Mouse (Mus musculus) left cerebral cortex, adult 6 months (tissue): Measurements from ENCODE around the gene Meaf6. TPM values are rescaled to one million over a fixed set of nuclear protein-coding genes. Genes with fewer than 3 reads are reported as not detected.

Experiments used
- long read RNA-seq, 2 experiments: library from polyadenylated mRNA; unstranded; transcript quantifications; one replicate each; pipeline ENCODE4 v2.0.0; 2019 to 2020
- polyA plus RNA-seq: library from polyadenylated mRNA; unstranded; fragments of <200 nt; fragmentation: Nextera tagmentation; gene quantifications from 2 replicates; pipeline ENCODE4 v1.2.3, GENCODE M21; 2021

Gene Meaf6
- polyA plus RNA-seq = 153 and 165 TPM in 2 replicates
- long read RNA-seq, experiment 1, full-length matches to known transcripts = 242 of 346 reads
- long read RNA-seq, experiment 1, partial matches to known transcripts = 16 of 346 reads
- long read RNA-seq, experiment 1, other reads (novel, unspliced or antisense) = 88 of 346 reads
- long read RNA-seq, experiment 2, transcript Meaf6-202 (8 exons, 667 nt) = major isoform, 62 of 119 reads
- long read RNA-seq, experiment 2, transcript Meaf6-201 (6 exons, 872 nt) = minor isoform, 8 of 119 reads
- long read RNA-seq, experiment 2, transcript Meaf6-208 (8 exons, 1,054 nt) = minor isoform, 6 of 119 reads
- long read RNA-seq, experiment 2, partial matches to known transcripts = 5 of 119 reads
- long read RNA-seq, experiment 2, other reads (novel, unspliced or antisense) = 38 of 119 reads

DNA sequence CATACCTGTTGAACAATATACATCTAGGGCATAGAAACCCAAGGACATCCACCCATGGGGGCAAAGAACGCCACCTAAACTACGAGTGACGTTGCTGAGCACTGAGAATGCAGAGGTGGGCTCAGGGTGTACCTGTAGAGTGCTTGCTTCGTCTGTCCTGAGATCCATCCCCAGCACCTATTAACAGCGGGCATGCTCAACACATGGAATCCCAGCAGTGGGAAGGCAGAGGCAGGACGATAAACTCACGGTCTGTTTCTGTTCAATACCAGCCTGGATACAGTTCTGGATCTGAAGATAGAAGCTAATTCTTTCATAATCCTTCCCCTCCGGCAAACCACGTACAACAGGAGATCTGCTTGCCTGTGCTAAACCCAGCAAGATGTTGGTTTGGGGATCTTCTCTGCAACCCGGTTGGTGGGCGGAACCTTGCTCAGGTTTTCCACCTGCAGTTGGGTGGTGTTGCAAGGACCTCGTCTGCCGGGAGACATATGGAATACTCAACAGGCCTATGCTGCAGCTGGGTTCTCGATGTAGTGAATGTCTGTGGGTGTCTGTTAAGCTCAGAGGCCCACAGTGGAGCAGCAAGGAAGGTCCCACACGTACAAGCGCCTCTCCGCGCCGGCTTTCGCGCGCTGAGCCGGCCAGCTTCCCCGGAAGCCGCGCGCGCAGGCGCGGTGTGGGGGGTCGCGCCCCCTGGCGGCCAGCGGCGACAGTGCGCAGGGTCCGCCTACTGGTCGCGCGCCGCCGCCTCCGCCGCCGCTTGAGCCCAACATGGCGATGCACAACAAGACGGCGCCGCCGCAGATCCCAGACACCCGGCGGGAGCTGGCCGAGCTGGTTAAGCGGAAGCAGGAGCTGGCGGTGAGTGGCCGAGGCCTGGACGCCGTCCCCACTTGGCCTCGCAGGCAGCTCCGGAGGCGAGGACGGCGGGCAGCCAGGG is at the start of gene Meaf6:
TSS of gene Meaf6 (plus strand) at position 732 of the 943 bp plus-strand sequence.

DNA sequence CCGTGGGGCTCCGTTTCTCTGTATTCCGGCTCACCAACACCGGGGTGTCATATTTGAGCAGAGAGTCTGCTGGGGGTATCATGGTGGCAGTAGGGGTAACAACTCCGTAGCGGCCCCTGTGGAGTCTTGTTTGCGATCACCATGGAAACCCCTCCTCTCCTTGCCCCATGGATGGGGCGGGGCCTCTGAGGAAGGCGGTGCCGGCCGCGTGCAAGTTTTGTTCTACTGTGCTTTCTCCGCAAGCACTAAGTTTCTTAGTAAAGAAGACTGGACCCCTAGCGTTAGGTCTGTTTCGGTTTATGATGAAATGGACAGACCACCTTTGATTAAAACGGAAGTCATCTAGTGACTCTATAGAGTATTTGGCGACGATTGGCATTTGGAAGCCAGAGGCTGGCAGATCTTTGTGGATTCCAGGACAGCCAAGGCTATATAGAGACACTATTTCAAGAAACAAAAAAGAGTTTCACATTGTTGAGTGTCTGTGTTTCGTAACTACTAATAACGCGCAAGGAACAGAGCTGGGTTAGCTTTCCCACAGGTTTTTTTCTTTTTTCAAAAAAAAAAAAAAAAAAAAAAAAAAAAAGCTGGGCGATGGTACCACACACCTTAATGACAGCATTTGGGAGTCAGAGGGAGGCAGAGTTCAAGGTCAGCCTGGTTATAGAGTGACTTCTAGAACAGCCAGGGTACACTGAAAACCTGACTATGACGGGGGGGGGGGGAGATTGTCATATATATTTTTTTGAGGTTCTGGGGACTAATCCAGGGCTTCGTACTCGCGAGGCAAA is 19.2 kb upstream of the Meaf6 start, which contains the start of gene Dnali1:
TSS of gene Dnali1 (minus strand) at position 187 of the 791 bp plus-strand sequence.

DNA sequence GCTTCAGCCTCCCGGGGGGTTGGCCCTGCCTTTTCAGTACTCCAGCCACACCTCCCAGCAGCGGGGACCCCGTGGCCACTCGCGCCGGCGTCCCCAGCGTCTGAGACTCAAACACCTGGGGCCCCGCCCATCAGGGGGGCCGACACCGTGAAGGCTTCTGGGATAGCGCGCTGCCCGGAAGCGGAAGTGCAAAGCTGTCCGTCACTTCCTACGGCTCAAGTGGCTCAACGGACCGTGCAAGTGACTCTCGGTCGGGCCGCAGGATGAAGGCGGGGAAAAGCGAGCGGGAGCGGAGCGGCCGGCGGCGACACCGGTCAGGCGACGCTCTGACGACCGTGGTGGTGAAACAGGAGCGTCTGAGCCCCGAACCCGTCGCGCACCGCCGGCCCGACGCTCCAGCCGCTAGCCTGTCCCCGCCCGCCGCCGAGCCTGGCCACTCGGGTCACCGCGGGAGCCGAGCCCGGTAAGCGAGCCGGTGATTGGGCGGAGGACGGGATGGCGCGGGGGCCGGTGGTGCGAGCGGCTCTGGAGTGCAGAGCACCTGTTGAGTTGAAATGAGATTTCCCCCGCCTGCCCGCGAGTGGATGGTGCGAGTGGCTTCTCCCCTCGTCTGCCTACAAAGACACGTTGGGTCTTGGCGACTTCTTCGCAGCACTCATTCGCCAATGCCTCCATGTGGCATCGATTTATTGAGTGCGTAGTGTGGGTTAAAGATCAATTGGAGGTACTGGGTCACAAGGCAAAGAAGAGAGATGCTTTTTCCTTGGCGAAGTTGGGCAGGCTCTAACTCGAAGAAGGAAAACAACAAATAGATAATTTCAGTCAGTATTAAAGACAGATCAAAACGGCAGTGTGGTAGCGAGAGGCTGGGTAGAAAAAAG is 18.2 kb upstream of the Meaf6 start, which contains the start of gene Snip1:
TSS of gene Snip1 (plus strand) at position 183 of the 881 bp plus-strand sequence.

DNA sequence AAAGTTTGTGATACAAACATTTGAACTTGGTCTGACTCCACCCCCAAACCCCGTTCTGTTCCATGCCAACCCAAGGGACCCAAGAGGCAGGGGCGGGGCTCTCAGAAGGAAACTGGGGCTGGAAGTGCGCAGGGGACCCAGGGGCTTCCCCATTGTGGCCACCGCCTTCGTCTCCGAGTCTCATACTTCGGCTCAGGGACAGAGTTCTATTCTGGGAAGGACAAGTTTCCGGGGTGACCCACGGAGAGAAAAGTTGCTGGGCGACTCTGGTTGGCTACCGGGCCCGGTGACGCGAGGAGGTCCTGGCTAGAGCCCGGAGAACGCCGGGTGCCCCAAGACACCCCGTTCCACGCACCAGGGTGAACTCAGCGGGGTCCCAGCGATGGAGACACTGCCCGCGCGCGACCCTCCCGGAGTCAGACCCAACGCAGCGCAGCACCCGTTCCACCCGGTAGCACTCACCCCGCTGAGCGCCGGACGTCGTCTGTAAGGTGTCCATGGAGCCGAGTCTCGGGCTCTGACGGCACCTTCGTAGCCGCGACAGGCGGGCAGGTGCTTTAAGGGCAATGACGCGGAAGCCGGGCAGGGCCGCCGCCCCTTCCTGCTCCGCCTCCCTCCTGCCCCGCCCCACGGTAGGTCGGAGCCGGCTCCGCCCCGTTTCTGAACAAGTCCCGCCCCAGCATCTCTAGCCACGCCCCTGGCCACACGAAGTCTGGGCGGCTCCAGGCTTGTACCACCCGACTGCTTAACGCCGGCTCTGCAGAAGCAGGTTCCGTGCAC is 42.6 kb downstream of the Meaf6 start, which contains the start of gene Zc3h12a:
TSS of gene Zc3h12a (minus strand) at position 536 of the 780 bp plus-strand sequence.

Other genes starting within 250 kb of the Meaf6 start
- gene Yrdc, start 234.5 kb upstream of the Meaf6 start, polyA plus RNA-seq = 5.0 and 49.2 TPM in 2 replicates
- 84.5 and 117 TPM in 2 replicates for gene 1110065P20Rik, start 233.9 kb upstream of the Meaf6 start, polyA plus RNA-seq
- gene Maneal, start 223.0 kb upstream of the Meaf6 start, polyA plus RNA-seq = 8.9 and 11.2 TPM in 2 replicates
- gene Epha10, start 204.2 kb upstream of the Meaf6 start, polyA plus RNA-seq = 2.3 and 7.8 TPM in 2 replicates
- gene 9930104L06Rik, start 148.1 kb upstream of the Meaf6 start, polyA plus RNA-seq = 3.9 and 5.8 TPM in 2 replicates
- 2.2 and 2.5 TPM in 2 replicates for gene Cdca8, start 145.8 kb upstream of the Meaf6 start, polyA plus RNA-seq
- gene Rspo1, start 98.7 kb upstream of the Meaf6 start, polyA plus RNA-seq = 4.1 and 14.0 TPM in 2 replicates
- 27.4 and 28.7 TPM in 2 replicates for gene Gnl2, start 68.5 kb upstream of the Meaf6 start, polyA plus RNA-seq
- 0.83 and 0.96 TPM in 2 replicates for gene Dnali1, start 19.4 kb upstream of the Meaf6 start, polyA plus RNA-seq
- gene Snip1, start 18.5 kb upstream of the Meaf6 start, polyA plus RNA-seq = 7.4 and 7.6 TPM in 2 replicates
- gene Zc3h12a, start 42.7 kb downstream of the Meaf6 start, polyA plus RNA-seq = 0.07 and 0.36 TPM in 2 replicates